Mouse (Mus musculus): Measurements from ENCODE around the gene Gli2. TPM values are rescaled to one million over a fixed set of nuclear protein-coding genes. Genes with fewer than 3 reads are reported as not detected.

Gene Gli2
- polyA plus RNA-seq, 1 experiment from 2014 or later, result 4.1 TPM

- Histone ChIP-seq H3K4me1 (ENCODE audit: control insufficient read depth, insufficient read depth, low read length) (peaks cover 20% of the 10 kb centered on the region), H3K4me3 (ENCODE audit: low read depth, low read length) (no peak overlapping the region), H3K9ac (ENCODE audit: low read depth, low read length) (no peak overlapping the region; the same call in 1 of the 2 replicates), H3K27me3 (ENCODE audit: control insufficient read depth, insufficient read depth, low read length) (no peaks in the 10 kb centered on the region), H3K4me2 (no peak overlapping the region), H3K27ac (ENCODE audit: low read depth, low read length) (no peak overlapping the region), H3K9me3 (replicated peaks; ENCODE audit: control insufficient read depth, low read length) (no peaks in the 10 kb centered on the region), H3K36me3 (ENCODE audit: control insufficient read depth, insufficient read depth, low read length) (no peaks in the 10 kb centered on the region)
- WGBS (ENCODE audit: insufficient replicate concordance), result 48% methylated on average over 17 of the region's 17 CpGs
- ATAC-seq (replicated peaks; ENCODE audit: insufficient number of reproducible peaks, low FRiP score, low TSS enrichment), result no peak
Observed at GRCm38 (mm10) chr1:118913414-118914385, 139.7 kb downstream of the Gli2 start.

GRCm38 (mm10) chr1:118912929-118913328 lies 140.5 kb downstream of the Gli2 start:
- ATAC-seq (replicated peaks; ENCODE audit: insufficient number of reproducible peaks, low FRiP score, low TSS enrichment), result no peak
- H3K27me3 ChIP-seq (ENCODE audit: control insufficient read depth, insufficient read depth, low read length), result no peaks in the 10 kb centered on the region
- H3K36me3 ChIP-seq (ENCODE audit: control insufficient read depth, insufficient read depth, low read length), result no peaks in the 10 kb centered on the region
- H3K4me1 ChIP-seq (ENCODE audit: control insufficient read depth, insufficient read depth, low read length), result peaks cover 20% of the 10 kb centered on the region
- no peak overlapping the region for H3K4me2 ChIP-seq
- no peak overlapping the region for H3K4me3 ChIP-seq (ENCODE audit: low read depth, low read length)
- no peaks in the 10 kb centered on the region for H3K9me3 ChIP-seq (replicated peaks; ENCODE audit: control insufficient read depth, low read length)
- H3K27ac ChIP-seq (ENCODE audit: low read depth, low read length), result no peak overlapping the region
- H3K9ac ChIP-seq (ENCODE audit: low read depth, low read length), result no peak overlapping the region; the same call in 1 of the 2 replicates
- 54% methylated on average over 6 of the region's 6 CpGs for WGBS (ENCODE audit: insufficient replicate concordance)

- H3K4me3 ChIP-seq (ENCODE audit: low read depth, low read length), result no peak overlapping the region
- peaks cover 14% of the 10 kb centered on the region for H3K4me1 ChIP-seq (ENCODE audit: control insufficient read depth, insufficient read depth, low read length)
- no peaks in the 10 kb centered on the region for H3K36me3 ChIP-seq (ENCODE audit: control insufficient read depth, insufficient read depth, low read length)
- ATAC-seq (replicated peaks; ENCODE audit: insufficient number of reproducible peaks, low FRiP score, low TSS enrichment), result no peak
- H3K27ac ChIP-seq (ENCODE audit: low read depth, low read length), result no peak overlapping the region
- H3K9ac ChIP-seq (ENCODE audit: low read depth, low read length), result no peak overlapping the region
- WGBS (ENCODE audit: insufficient replicate concordance), result 72% methylated on average over 3 of the region's 3 CpGs
- no peaks in the 10 kb centered on the region for H3K9me3 ChIP-seq (replicated peaks; ENCODE audit: control insufficient read depth, low read length)
- no peak overlapping the region for H3K4me2 ChIP-seq
- H3K27me3 ChIP-seq (ENCODE audit: control insufficient read depth, insufficient read depth, low read length), result no peaks in the 10 kb centered on the region
Observed at GRCm38 (mm10) chr1:118911427-118911727, 142.0 kb downstream of the Gli2 start.

GRCm38 (mm10) chr1:118910693-118911426 lies 142.6 kb downstream of the Gli2 start:
- Histone ChIP-seq H3K27ac (ENCODE audit: low read depth, low read length) (no peak overlapping the region), H3K4me2 (no peak overlapping the region), H3K4me1 (ENCODE audit: control insufficient read depth, insufficient read depth, low read length) (peaks cover 12% of the 10 kb centered on the region), H3K9me3 (replicated peaks; ENCODE audit: control insufficient read depth, low read length) (no peaks in the 10 kb centered on the region), H3K36me3 (ENCODE audit: control insufficient read depth, insufficient read depth, low read length) (no peaks in the 10 kb centered on the region), H3K4me3 (ENCODE audit: low read depth, low read length) (no peak overlapping the region), H3K9ac (ENCODE audit: low read depth, low read length) (no peak overlapping the region), H3K27me3 (ENCODE audit: control insufficient read depth, insufficient read depth, low read length) (no peaks in the 10 kb centered on the region)
- no peak for ATAC-seq (replicated peaks; ENCODE audit: insufficient number of reproducible peaks, low FRiP score, low TSS enrichment)
- 48% methylated on average over 13 of the region's 13 CpGs for WGBS (ENCODE audit: insufficient replicate concordance)

GRCm38 (mm10) chr1:118909051-118909450 lies 144.4 kb downstream of the Gli2 start:
- Histone ChIP-seq H3K4me1 (ENCODE audit: control insufficient read depth, insufficient read depth, low read length) (peaks cover 13% of the 10 kb centered on the region; the same call in 1 of the 2 replicates), H3K4me2 (no peak overlapping the region), H3K36me3 (ENCODE audit: control insufficient read depth, insufficient read depth, low read length) (no peaks in the 10 kb centered on the region), H3K9me3 (replicated peaks; ENCODE audit: control insufficient read depth, low read length) (no peaks in the 10 kb centered on the region), H3K27me3 (ENCODE audit: control insufficient read depth, insufficient read depth, low read length) (no peaks in the 10 kb centered on the region), H3K4me3 (ENCODE audit: low read depth, low read length) (no peak overlapping the region), H3K9ac (ENCODE audit: low read depth, low read length) (no peak overlapping the region), H3K27ac (ENCODE audit: low read depth, low read length) (no peak overlapping the region)
- WGBS (ENCODE audit: insufficient replicate concordance), result 90% methylated on average over 3 of the region's 3 CpGs
- no peak for ATAC-seq (replicated peaks; ENCODE audit: insufficient number of reproducible peaks, low FRiP score, low TSS enrichment)

- 71% methylated on average over 9 of the region's 9 CpGs for WGBS (ENCODE audit: insufficient replicate concordance)
- Histone ChIP-seq H3K4me3 (ENCODE audit: low read depth, low read length) (no peak overlapping the region), H3K4me1 (ENCODE audit: control insufficient read depth, insufficient read depth, low read length) (peaks cover 8% of the 10 kb centered on the region), H3K9ac (ENCODE audit: low read depth, low read length) (no peak overlapping the region), H3K36me3 (ENCODE audit: control insufficient read depth, insufficient read depth, low read length) (no peaks in the 10 kb centered on the region), H3K4me2 (no peak overlapping the region), H3K27ac (ENCODE audit: low read depth, low read length) (no peak overlapping the region), H3K27me3 (ENCODE audit: control insufficient read depth, insufficient read depth, low read length) (no peaks in the 10 kb centered on the region), H3K9me3 (replicated peaks; ENCODE audit: control insufficient read depth, low read length) (no peaks in the 10 kb centered on the region)
- ATAC-seq (replicated peaks; ENCODE audit: insufficient number of reproducible peaks, low FRiP score, low TSS enrichment), result no peak
Observed at GRCm38 (mm10) chr1:118907574-118907973, 145.8 kb downstream of the Gli2 start.

- Histone ChIP-seq H3K9me3 (replicated peaks; ENCODE audit: control insufficient read depth, low read length) (no peaks in the 10 kb centered on the region), H3K27ac (ENCODE audit: low read depth, low read length) (peak overlapping the region; percentile 4; the same call in 1 of the 2 replicates), H3K27me3 (ENCODE audit: control insufficient read depth, insufficient read depth, low read length) (no peaks in the 10 kb centered on the region), H3K4me2 (no peak overlapping the region), H3K4me1 (ENCODE audit: control insufficient read depth, insufficient read depth, low read length) (peaks cover 11% of the 10 kb centered on the region), H3K36me3 (ENCODE audit: control insufficient read depth, insufficient read depth, low read length) (no peaks in the 10 kb centered on the region), H3K4me3 (ENCODE audit: low read depth, low read length) (no peak overlapping the region), H3K9ac (ENCODE audit: low read depth, low read length) (no peak overlapping the region)
- 43% methylated on average over 5 of the region's 5 CpGs for WGBS (ENCODE audit: insufficient replicate concordance)
- no peak for ATAC-seq (replicated peaks; ENCODE audit: insufficient number of reproducible peaks, low FRiP score, low TSS enrichment)
Observed at GRCm38 (mm10) chr1:118905319-118905718, 148.1 kb downstream of the Gli2 start.

GRCm38 (mm10) chr1:118904909-118905308 lies 148.5 kb downstream of the Gli2 start:
- Histone ChIP-seq H3K27ac (ENCODE audit: low read depth, low read length) (peak overlapping the region; percentile 4; the same call in 1 of the 2 replicates), H3K4me2 (no peak overlapping the region)
- ATAC-seq (replicated peaks; ENCODE audit: insufficient number of reproducible peaks, low FRiP score, low TSS enrichment), result 0 out of 2 replicates have a peak, but pooled peaks have one; percentile 19

More at GRCm38 (mm10) chr1:118904909-118905308, 148.5 kb downstream of the Gli2 start:
- peaks cover 11% of the 10 kb centered on the region for H3K4me1 ChIP-seq (ENCODE audit: control insufficient read depth, insufficient read depth, low read length)
- no peak overlapping the region for H3K4me3 ChIP-seq (ENCODE audit: low read depth, low read length)
- H3K36me3 ChIP-seq (ENCODE audit: control insufficient read depth, insufficient read depth, low read length), result no peaks in the 10 kb centered on the region
- H3K9ac ChIP-seq (ENCODE audit: low read depth, low read length), result no peak overlapping the region
- no peaks in the 10 kb centered on the region for H3K27me3 ChIP-seq (ENCODE audit: control insufficient read depth, insufficient read depth, low read length)
- WGBS (ENCODE audit: insufficient replicate concordance), result 26% methylated on average over 9 of the region's 9 CpGs
- H3K9me3 ChIP-seq (replicated peaks; ENCODE audit: control insufficient read depth, low read length), result no peaks in the 10 kb centered on the region
